Mouse (Mus musculus): ENCODE data around the gene Snx7.

Gene Snx7

GRCm38 (mm10) chr3:117817635-117818034, 51.1 kb downstream of the Snx7 start:
- no peak for DNase-seq (ENCODE audit: low spot score in 2 of 2)

DNA sequence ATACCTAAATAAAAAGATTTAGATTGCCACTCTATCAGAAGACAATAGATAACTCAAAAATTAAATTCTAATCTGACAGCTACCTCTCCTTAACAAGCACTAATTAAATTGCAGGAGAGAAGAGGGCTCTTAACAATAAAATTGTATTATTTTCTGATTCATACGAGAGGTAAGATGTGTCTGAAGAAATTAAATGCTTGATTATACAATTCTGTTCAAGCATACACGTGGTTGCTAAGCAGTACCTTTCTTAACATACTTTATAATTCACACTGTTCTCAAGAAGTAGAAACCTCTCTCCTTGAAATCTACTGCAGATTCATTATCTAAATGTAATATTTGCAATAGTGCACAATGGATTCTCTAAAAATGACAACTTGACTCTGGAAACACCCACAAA, 54.5 kb downstream of the Snx7 start:
- DNase-seq (ENCODE audit: low spot score in 2 of 2) = no peak

- no peak for DNase-seq (ENCODE audit: low spot score in 2 of 2)
Measured at GRCm38 (mm10) chr3:117812135-117812534, 56.6 kb downstream of the Snx7 start.

GRCm38 (mm10) chr3:117805782-117806181, 63.0 kb downstream of the Snx7 start:
- DNase-seq (ENCODE audit: low spot score in 2 of 2) = no peak

DNA sequence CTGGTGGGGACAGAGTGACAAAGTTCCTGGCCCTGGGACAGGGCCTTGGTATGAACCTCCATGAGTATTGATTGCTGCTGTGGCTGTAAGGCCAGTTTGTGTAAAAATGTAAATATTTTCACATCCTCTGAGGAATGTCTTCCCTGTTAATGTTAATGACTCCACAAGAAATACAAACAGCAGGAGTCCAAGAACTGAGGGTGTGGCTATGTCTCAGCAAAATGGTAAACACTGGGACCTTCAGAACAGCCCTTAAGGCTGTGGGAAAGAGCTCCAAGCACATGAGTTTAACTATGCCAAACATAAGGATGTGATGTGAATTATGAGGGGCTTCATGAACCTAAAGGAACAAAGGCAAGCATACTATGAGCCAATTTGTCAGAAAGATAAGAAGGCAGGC, 74.2 kb downstream of the Snx7 start:
- no peak for DNase-seq (ENCODE audit: low spot score in 2 of 2)

DNA sequence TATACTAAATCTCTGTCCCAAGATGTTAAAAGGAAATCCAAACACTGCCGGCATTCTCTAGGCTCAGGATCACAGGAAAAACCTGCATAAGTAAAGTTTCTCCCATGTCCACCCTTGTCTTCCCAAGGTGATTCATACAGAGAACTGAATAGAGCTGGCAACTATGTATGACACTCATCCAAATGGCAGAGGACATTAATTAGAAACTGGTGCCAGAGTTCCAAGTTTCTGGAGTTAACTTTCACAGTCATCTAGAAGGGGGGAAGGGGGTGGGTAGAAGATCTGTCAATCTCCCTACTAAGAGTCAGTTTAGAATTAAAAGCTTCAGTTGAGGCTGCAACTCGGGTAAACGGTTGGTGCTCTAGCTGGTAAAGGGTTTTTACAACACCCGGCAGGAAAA, 76.8 kb downstream of the Snx7 start:
- DNase-seq (ENCODE audit: low spot score in 2 of 2) = no peak

DNA sequence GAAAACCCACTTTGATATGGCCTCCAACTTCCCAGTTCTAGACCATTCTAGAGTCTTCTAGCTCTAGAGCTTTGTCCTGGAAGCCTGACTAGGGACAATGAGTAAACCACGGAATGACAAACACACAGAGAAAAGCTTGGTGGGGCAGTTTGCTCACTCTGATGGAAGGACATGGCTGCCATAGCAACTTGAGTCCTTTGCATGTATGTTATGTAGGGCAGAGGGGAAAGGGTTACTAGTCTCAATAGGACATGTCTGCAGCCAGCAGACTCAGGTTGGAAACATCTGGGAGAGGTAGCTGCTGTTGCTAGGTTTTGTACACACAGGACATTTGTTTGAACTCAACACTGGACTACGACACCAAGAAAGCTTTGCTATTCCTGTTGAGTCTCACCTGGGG, 77.5 kb downstream of the Snx7 start:
- DNase-seq (ENCODE audit: low spot score in 2 of 2) = no peak

- no peak for DNase-seq (ENCODE audit: low spot score in 2 of 2)
Measured at GRCm38 (mm10) chr3:117788800-117789693, 79.7 kb downstream of the Snx7 start.

DNA sequence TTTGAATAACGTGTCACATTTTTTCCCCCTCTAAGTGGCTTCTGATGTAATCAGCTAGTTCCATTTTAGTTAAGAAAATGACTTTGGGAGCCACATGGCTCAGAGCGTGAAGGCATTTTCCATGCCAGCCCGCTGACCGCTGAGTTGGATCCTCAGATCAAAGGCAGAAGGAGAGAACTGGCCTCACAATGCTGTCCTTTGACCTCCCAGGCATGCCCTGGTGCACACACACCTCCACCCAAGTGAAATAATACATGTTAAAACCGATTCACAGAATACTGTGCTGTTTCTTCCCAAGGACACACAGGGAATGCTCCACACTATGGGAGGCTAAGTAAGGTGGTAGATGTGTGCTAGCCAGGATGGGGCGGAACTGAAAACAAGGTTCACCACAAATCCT, 81.5 kb downstream of the Snx7 start:
- no peak for DNase-seq (ENCODE audit: low spot score in 2 of 2)

GRCm38 (mm10) chr3:117752151-117752757, 116.5 kb downstream of the Snx7 start:
- DNase-seq (ENCODE audit: low spot score in 2 of 2) = no peak

- DNase-seq (ENCODE audit: low spot score in 2 of 2) = no peak
Measured at GRCm38 (mm10) chr3:117751665-117752064, 117.1 kb downstream of the Snx7 start.

DNA sequence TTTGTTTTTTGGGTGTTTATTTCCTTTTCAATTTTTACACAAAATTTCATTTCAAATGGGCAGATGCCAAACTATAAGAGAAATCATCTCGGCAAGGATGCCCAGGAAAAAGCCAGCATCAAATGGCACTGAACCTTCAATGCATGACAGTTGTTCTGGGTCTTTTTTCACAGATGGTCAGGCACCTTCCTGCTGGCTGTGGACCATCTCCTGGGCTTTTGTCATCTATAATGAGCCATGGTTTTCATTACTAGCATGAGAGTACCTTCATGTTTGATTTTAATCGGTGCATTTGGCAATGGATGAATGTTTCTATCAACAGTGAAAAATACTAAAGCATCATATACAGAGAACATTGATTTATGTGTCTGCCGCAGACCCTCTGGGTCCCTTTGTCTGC, 119.5 kb downstream of the Snx7 start:
- DNase-seq (ENCODE audit: low spot score in 2 of 2) = no peak

GRCm38 (mm10) chr3:117739760-117740159, 129.0 kb downstream of the Snx7 start:
- no peak for DNase-seq (ENCODE audit: low spot score in 2 of 2)

- no peak for DNase-seq (ENCODE audit: low spot score in 2 of 2)
Measured at GRCm38 (mm10) chr3:117732661-117733060, 136.1 kb downstream of the Snx7 start.

Measured in natural killer cell, adult 2 months (primary cell).